Mouse (Mus musculus) c-Kit-positive CD71-positive TER-119-positive erythroid progenitor cells, embryonic 14.5 days (primary cell): Measurements from ENCODE around the gene Kcnh7.

Source experiments
- DNase-seq: peaks from one replicate; pipeline ENCODE4 v3.0.0-alpha.2; 2013; ENCODE audit warnings: low spot score

Gene Kcnh7

DNA sequence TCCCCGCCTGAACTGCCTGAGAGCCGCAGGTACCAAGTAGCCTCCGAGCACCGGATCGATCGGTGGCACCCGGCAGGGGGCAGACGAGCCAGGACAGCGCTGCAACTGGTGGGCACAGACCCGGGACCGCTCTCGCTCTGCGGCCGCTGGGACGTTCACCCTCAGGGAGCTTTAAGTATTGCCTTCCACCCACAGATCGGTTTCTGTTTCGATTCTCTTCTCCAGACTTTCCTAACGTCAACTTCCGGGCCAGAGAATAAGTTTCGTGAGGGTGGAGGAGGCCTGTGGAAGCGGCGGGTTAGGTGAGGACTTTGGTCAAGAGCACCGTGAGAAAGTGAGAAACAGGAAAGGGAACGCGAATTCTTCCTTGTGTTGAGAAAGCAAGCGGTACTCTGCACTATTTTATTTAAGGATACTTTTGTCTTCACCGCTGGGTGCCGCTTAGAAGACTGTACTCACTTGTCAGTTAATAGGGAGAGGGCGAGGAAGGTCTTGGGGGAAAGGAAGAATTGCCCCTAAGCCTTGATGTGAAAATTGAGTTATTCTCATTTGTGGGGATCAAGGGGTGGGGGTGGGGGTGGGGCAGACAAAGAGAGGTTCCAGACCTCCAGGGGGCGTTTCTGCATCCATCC, 538.0 kb downstream of the Kcnh7 start, which contains the start of gene Ifih1:
TSS of gene Ifih1 (minus strand) at position 242 of the 632 bp plus-strand sequence.
- peak; percentile 62 for DNase-seq

DNA sequence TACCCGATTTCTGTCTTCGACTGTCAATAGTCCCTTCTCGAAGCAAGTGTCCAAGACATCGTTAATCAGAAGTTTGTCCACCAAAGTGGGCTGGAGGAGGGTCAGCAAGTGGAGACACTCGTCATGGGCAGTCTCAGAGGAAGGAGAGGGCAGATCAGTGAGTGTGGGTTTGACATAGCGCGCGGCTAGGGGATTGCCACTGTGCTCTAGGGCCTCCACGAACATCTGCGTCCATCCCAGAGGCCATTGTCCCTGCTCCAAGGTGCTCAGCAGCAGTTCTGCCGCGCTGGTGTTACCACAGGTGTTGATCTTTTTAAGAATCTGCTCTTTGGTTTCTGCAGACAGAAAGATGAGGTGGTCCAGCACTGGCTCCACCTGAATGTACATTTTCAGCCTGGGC, 538.6 kb downstream of the Kcnh7 start:
- DNase-seq: no peak

DNA sequence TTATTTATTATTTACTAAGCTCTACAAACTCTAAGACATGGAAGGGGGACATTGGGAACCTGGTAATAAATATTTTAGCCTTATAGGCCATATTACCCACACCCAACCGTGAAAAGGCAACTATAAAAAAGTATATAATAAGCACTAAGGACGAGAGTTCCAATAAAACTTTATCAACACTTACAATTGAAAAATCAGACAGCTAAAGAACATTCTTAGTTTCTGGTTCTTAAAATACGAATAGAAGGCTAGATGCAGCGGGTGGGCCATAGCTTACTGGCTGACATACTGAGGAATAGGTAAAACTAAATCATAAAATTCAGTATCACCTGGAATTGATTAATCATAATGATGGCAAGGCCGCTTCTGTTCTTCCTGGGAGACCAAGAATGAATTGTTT, 539.2 kb downstream of the Kcnh7 start:
- DNase-seq: no peak
